Mouse (Mus musculus): Measurements from ENCODE around the gene Gm11554. TPM values are rescaled to one million over a fixed set of nuclear protein-coding genes. Genes with fewer than 3 reads are reported as not detected.
"Not testable (repeated sequence)": the region's sequence is repeated elsewhere in the genome, so short reads cannot be mapped to it uniquely, and the experiment has no call there.

Gm11554 gene
- polyA plus RNA-seq, 1 experiment: not detected

DNA sequence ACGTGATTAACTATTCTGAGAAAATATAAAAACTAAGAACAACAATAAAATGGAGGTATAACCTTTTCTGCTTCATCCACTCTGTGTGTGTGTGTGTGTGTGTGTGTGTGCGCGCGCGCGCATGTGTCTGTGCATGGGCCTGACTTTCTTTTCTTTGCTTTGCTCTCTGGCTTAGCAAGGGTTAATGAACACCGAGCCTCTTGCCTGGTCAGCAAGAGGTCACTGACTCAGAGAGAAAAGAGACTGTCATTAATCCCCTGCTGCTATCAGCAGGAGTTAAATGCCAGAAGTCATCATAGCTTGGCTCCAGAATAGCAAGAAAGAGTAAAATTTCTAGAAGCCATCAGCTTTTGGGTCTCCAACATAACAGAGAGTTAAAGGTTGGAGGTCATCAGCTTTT lies 25.8 kb downstream of the Gm11554 start:
- TF ChIP-seq CTCF (IDR thresholded peaks at IDR 0.05; ENCODE audit: borderline replicate concordance, insufficient read depth, low read length): no peak
- no peak for TF ChIP-seq POLR2A (IDR thresholded peaks at IDR 0.05; ENCODE audit: low read depth, low read length)
- H3K27ac ChIP-seq (ENCODE audit: insufficient read depth, low read length): no peak overlapping the region
- no peaks in the 10 kb centered on the region for H3K4me1 ChIP-seq (ENCODE audit: control insufficient read depth, insufficient read depth, low read length)
- H3K4me3 ChIP-seq (ENCODE audit: insufficient read depth, low read length): no peak overlapping the region

DNA sequence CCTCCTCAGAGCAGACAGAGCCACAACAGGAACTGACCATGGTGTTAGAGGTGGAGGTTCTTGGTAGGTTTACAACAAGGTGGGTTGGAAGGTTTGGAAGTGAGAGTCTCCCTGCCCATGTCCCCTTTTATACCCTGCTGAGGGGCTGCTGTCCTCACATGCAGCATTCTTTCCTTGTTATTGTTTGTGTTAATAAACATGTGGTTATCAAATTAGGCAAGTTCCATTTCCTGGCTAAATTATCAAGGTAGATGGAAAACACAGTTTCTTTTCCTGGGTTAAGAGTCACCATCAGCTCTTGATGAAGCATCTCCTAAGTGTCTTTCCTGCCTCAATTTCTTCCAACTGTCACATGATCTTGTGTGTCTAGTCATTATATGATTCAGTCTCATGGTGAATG lies 31.4 kb downstream of the Gm11554 start, which contains the start of gene Gm11595:
Gene Gm11595, minus strand, starts transcription at position 101 of the 400 bp plus-strand sequence.
- not testable (repeated sequence) for H3K27ac ChIP-seq (ENCODE audit: insufficient read depth, low read length); H3K4me3 ChIP-seq (ENCODE audit: insufficient read depth, low read length); H3K4me1 ChIP-seq (ENCODE audit: control insufficient read depth, insufficient read depth, low read length)

DNA sequence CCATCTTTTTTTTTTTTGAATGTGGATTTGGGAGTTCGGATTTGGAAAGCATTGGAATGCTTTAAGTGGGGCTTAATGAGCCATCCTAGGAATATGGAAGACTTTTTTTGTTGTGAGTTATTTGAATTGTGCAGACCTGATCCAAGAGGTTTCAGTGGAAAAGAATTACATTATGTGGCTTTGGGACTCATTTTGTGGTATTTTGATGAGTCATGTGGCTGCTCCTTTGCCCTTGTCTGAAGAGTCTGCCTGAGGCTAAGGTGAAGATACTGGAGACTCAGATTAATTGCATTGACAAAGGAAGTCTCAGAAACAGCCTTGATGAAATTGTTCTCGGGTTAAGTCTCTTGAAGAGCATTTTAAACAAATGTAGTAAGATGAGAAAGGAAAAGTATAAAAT lies 35.8 kb downstream of the Gm11554 start:
- Histone ChIP-seq H3K4me1 (ENCODE audit: control insufficient read depth, insufficient read depth, low read length) (no peaks in the 10 kb centered on the region), H3K4me3 (ENCODE audit: insufficient read depth, low read length) (no peak overlapping the region), H3K27ac (ENCODE audit: insufficient read depth, low read length) (no peak overlapping the region)
- TF ChIP-seq CTCF (IDR thresholded peaks at IDR 0.05; ENCODE audit: borderline replicate concordance, insufficient read depth, low read length) (no peak), POLR2A (IDR thresholded peaks at IDR 0.05; ENCODE audit: low read depth, low read length) (no peak)

DNA sequence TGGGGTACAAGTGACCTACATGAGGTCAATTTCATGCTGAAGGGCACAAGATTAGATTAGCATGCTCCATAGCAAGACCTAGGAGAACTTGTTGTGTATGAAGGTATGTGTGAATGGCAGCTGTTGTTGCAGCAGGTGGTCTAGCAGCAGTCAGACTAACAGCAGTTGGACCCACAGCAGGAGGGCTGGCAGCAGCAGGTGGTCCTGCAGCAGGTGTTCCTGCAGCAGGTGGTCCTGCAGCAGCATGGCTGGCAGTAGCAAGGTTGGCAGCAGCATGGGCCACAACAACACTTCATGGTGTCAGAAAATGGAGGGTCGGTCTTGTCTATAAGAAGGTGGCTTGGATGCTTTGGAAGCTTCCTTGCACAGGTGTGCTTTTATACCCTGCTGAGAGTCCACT lies 45.4 kb downstream of the Gm11554 start:
- no peaks in the 10 kb centered on the region for H3K4me1 ChIP-seq (ENCODE audit: control insufficient read depth, insufficient read depth, low read length)
- H3K27ac ChIP-seq (ENCODE audit: insufficient read depth, low read length): no peak overlapping the region
- TF ChIP-seq POLR2A (IDR thresholded peaks at IDR 0.05; ENCODE audit: low read depth, low read length) (no peak), CTCF (IDR thresholded peaks at IDR 0.05; ENCODE audit: borderline replicate concordance, insufficient read depth, low read length) (no peak)
- H3K4me3 ChIP-seq (ENCODE audit: insufficient read depth, low read length): no peak overlapping the region

Other genes starting within 250 kb of the Gm11554 start
- gene Krtap3-2, start 247.6 kb downstream of the Gm11554 start, polyA plus RNA-seq (2011; ENCODE audit: insufficient read length, low read depth, missing spikeins): not detected in 2 replicates
- gene Gm11939, start 245.0 kb downstream of the Gm11554 start, polyA plus RNA-seq (2011; ENCODE audit: insufficient read length, low read depth, missing spikeins): not detected in 2 replicates
- not detected in 2 replicates for gene Krtap3-1, start 237.8 kb downstream of the Gm11554 start, polyA plus RNA-seq (2011; ENCODE audit: insufficient read length, low read depth, missing spikeins)
- not detected in 2 replicates for gene Krtap1-5, start 223.4 kb downstream of the Gm11554 start, polyA plus RNA-seq (2011; ENCODE audit: insufficient read length, low read depth, missing spikeins)
- not detected in 2 replicates for gene Krtap1-4, start 220.8 kb downstream of the Gm11554 start, polyA plus RNA-seq (2011; ENCODE audit: insufficient read length, low read depth, missing spikeins)
- not detected in 2 replicates for gene Krtap1-3, start 213.1 kb downstream of the Gm11554 start, polyA plus RNA-seq (2011; ENCODE audit: insufficient read length, low read depth, missing spikeins)
- not detected in 2 replicates for gene Krtap9-3, start 206.3 kb downstream of the Gm11554 start, polyA plus RNA-seq (2011; ENCODE audit: insufficient read length, low read depth, missing spikeins)
- not detected in 2 replicates for gene Gm11938, start 201.1 kb downstream of the Gm11554 start, polyA plus RNA-seq (2011; ENCODE audit: insufficient read length, low read depth, missing spikeins)
- gene Gm11937, start 194.3 kb downstream of the Gm11554 start, polyA plus RNA-seq (2011; ENCODE audit: insufficient read length, low read depth, missing spikeins): not detected in 2 replicates
- gene Krtap2-4, start 189.6 kb downstream of the Gm11554 start, polyA plus RNA-seq (2011; ENCODE audit: insufficient read length, low read depth, missing spikeins): not detected in 2 replicates
- not detected in 2 replicates for gene Gm11562, start 184.0 kb downstream of the Gm11554 start, polyA plus RNA-seq (2011; ENCODE audit: insufficient read length, low read depth, missing spikeins)
- not detected in 2 replicates for gene Krtap4-1, start 176.2 kb downstream of the Gm11554 start, polyA plus RNA-seq (2011; ENCODE audit: insufficient read length, low read depth, missing spikeins)
- gene Krtap4-2, start 169.4 kb downstream of the Gm11554 start, polyA plus RNA-seq (2011; ENCODE audit: insufficient read length, low read depth, missing spikeins): not detected in 2 replicates
- gene Krtap4-7, start 160.4 kb downstream of the Gm11554 start, polyA plus RNA-seq (2011; ENCODE audit: insufficient read length, low read depth, missing spikeins): not detected in 2 replicates
- not detected in 2 replicates for gene Gm11555, start 154.2 kb downstream of the Gm11554 start, polyA plus RNA-seq (2011; ENCODE audit: insufficient read length, low read depth, missing spikeins)
- gene Gm11563, start 145.5 kb downstream of the Gm11554 start, polyA plus RNA-seq (2011; ENCODE audit: insufficient read length, low read depth, missing spikeins): not detected in 2 replicates
- gene Krtap4-6, start 138.5 kb downstream of the Gm11554 start, polyA plus RNA-seq (2011; ENCODE audit: insufficient read length, low read depth, missing spikeins): not detected in 2 replicates
- gene Gm14190, start 113.7 kb downstream of the Gm11554 start, polyA plus RNA-seq (2011; ENCODE audit: insufficient read length, low read depth, missing spikeins): not detected in 2 replicates
- gene Gm14180, start 70.2 kb downstream of the Gm11554 start, polyA plus RNA-seq (2011; ENCODE audit: insufficient read length, low read depth, missing spikeins): not detected in 2 replicates
- not detected in 2 replicates for gene Gm11595, start 31.5 kb downstream of the Gm11554 start, polyA plus RNA-seq (2011; ENCODE audit: insufficient read length, low read depth, missing spikeins)
- not detected in 2 replicates for gene Krtap4-8, start 23.7 kb downstream of the Gm11554 start, polyA plus RNA-seq (2011; ENCODE audit: insufficient read length, low read depth, missing spikeins)
- not detected in 2 replicates for gene Krtap4-9, start 19.2 kb downstream of the Gm11554 start, polyA plus RNA-seq (2011; ENCODE audit: insufficient read length, low read depth, missing spikeins)
- gene Gm11596, start 11.0 kb downstream of the Gm11554 start, polyA plus RNA-seq (2011; ENCODE audit: insufficient read length, low read depth, missing spikeins): not detected in 2 replicates
- not detected in 2 replicates for gene Gm11569, start 5.5 kb downstream of the Gm11554 start, polyA plus RNA-seq (2011; ENCODE audit: insufficient read length, low read depth, missing spikeins)
- not detected in 2 replicates for gene Krtap4-13, start 5.4 kb upstream of the Gm11554 start, polyA plus RNA-seq (2011; ENCODE audit: insufficient read length, low read depth, missing spikeins)
- not detected in 2 replicates for gene Gm11564, start 11.2 kb upstream of the Gm11554 start, polyA plus RNA-seq (2011; ENCODE audit: insufficient read length, low read depth, missing spikeins)
- gene 2300003K06Rik, start 33.6 kb upstream of the Gm11554 start, polyA plus RNA-seq (2011; ENCODE audit: insufficient read length, low read depth, missing spikeins): not detected in 2 replicates
- gene Krtap4-16, start 47.2 kb upstream of the Gm11554 start, polyA plus RNA-seq (2011; ENCODE audit: insufficient read length, low read depth, missing spikeins): not detected in 2 replicates
- not detected in 2 replicates for gene Gm11568, start 53.5 kb upstream of the Gm11554 start, polyA plus RNA-seq (2011; ENCODE audit: insufficient read length, low read depth, missing spikeins)
- gene Gm11559, start 60.0 kb upstream of the Gm11554 start, polyA plus RNA-seq (2011; ENCODE audit: insufficient read length, low read depth, missing spikeins): not detected in 2 replicates
- not detected in 2 replicates for gene Krtap9-1, start 68.9 kb upstream of the Gm11554 start, polyA plus RNA-seq (2011; ENCODE audit: insufficient read length, low read depth, missing spikeins)
- not detected in 2 replicates for gene Gm11567, start 74.7 kb upstream of the Gm11554 start, polyA plus RNA-seq (2011; ENCODE audit: insufficient read length, low read depth, missing spikeins)
- gene Krtap31-1, start 103.5 kb upstream of the Gm11554 start, polyA plus RNA-seq (2011; ENCODE audit: insufficient read length, low read depth, missing spikeins): not detected in 2 replicates
- gene Gm11565, start 110.3 kb upstream of the Gm11554 start, polyA plus RNA-seq (2011; ENCODE audit: insufficient read length, low read depth, missing spikeins): not detected in 2 replicates
- gene Krtap31-2, start 131.8 kb upstream of the Gm11554 start, polyA plus RNA-seq (2011; ENCODE audit: insufficient read length, low read depth, missing spikeins): not detected in 2 replicates
- gene Krtap9-5, start 144.0 kb upstream of the Gm11554 start, polyA plus RNA-seq (2011; ENCODE audit: insufficient read length, low read depth, missing spikeins): not detected in 2 replicates
- not detected in 2 replicates for gene Krtap29-1, start 174.6 kb upstream of the Gm11554 start, polyA plus RNA-seq (2011; ENCODE audit: insufficient read length, low read depth, missing spikeins)
- gene Krtap16-1, start 182.2 kb upstream of the Gm11554 start, polyA plus RNA-seq (2011; ENCODE audit: insufficient read length, low read depth, missing spikeins): not detected in 2 replicates
- gene Krtap17-1, start 189.5 kb upstream of the Gm11554 start, polyA plus RNA-seq (2011; ENCODE audit: insufficient read length, low read depth, missing spikeins): not detected in 2 replicates
- not detected in 2 replicates for gene Krt33a, start 211.8 kb upstream of the Gm11554 start, polyA plus RNA-seq (2011; ENCODE audit: insufficient read length, low read depth, missing spikeins)
- not detected in 2 replicates for gene Krt33b, start 225.4 kb upstream of the Gm11554 start, polyA plus RNA-seq (2011; ENCODE audit: insufficient read length, low read depth, missing spikeins)
- not detected in 2 replicates for gene Krt34, start 237.1 kb upstream of the Gm11554 start, polyA plus RNA-seq (2011; ENCODE audit: insufficient read length, low read depth, missing spikeins)
- not detected in 2 replicates for gene Krt31, start 246.1 kb upstream of the Gm11554 start, polyA plus RNA-seq (2011; ENCODE audit: insufficient read length, low read depth, missing spikeins)